Mouse (Mus musculus): ENCODE results near the gene Tars2. TPM values are rescaled to one million over a fixed set of nuclear protein-coding genes. Genes with fewer than 3 reads are reported as not detected.

The Tars2 gene
- polyA plus RNA-seq, 1 experiment from 2014 or later = 54.9 TPM

Small RNA genes within 50 kb of the gene (microRNA-seq; reads per million reads assigned to microRNA genes)
- gene Mir7014 (ENCODE audit: insufficient number of aligned reads) = not detected

Other genes with a start within 250 kb of the Tars2 start
- 4.9 and 6.9 TPM in 2 replicates for gene Ctss, start 233.4 kb downstream of the Tars2 start, polyA plus RNA-seq (2014; fragmentation: Nextera tagmentation; extraction: Ambion mirVana)
- not detected in 2 replicates for gene Hormad1, start 200.5 kb downstream of the Tars2 start, polyA plus RNA-seq (2014; fragmentation: Nextera tagmentation; extraction: Ambion mirVana)
- 35.1 and 36.1 TPM in 2 replicates for gene Golph3l, start 171.3 kb downstream of the Tars2 start, polyA plus RNA-seq (2014; fragmentation: Nextera tagmentation; extraction: Ambion mirVana)
- 85.1 and 94.3 TPM in 2 replicates for gene Ensa, start 135.2 kb downstream of the Tars2 start, polyA plus RNA-seq (2014; fragmentation: Nextera tagmentation; extraction: Ambion mirVana)
- gene Mcl1, start 101.4 kb downstream of the Tars2 start, polyA plus RNA-seq (2014; fragmentation: Nextera tagmentation; extraction: Ambion mirVana) = 66.8 and 69.9 TPM in 2 replicates
- gene Adamtsl4, start 72.3 kb downstream of the Tars2 start, polyA plus RNA-seq (2014; fragmentation: Nextera tagmentation; extraction: Ambion mirVana) = 0.64 and 1.6 TPM in 2 replicates
- gene Ecm1, start 20.6 kb downstream of the Tars2 start, polyA plus RNA-seq (2014; fragmentation: Nextera tagmentation; extraction: Ambion mirVana) = 17.2 and 19.4 TPM in 2 replicates
- 23.8 and 24.6 TPM in 2 replicates for gene Rprd2, start 58.7 kb upstream of the Tars2 start, polyA plus RNA-seq (2014; fragmentation: Nextera tagmentation; extraction: Ambion mirVana)
- gene Prpf3, start 95.7 kb upstream of the Tars2 start, polyA plus RNA-seq (2014; fragmentation: Nextera tagmentation; extraction: Ambion mirVana) = 69.7 and 75.5 TPM in 2 replicates
- gene Mrps21, start 111.3 kb upstream of the Tars2 start, polyA plus RNA-seq (2014; fragmentation: Nextera tagmentation; extraction: Ambion mirVana) = 317 and 322 TPM in 2 replicates
- 5.8 and 7.7 TPM in 2 replicates for gene Ciart, start 122.0 kb upstream of the Tars2 start, polyA plus RNA-seq (2014; fragmentation: Nextera tagmentation; extraction: Ambion mirVana)
- gene BC028528, start 131.8 kb upstream of the Tars2 start, polyA plus RNA-seq (2014; fragmentation: Nextera tagmentation; extraction: Ambion mirVana) = 7.5 and 10.3 TPM in 2 replicates
- gene Aph1a, start 133.8 kb upstream of the Tars2 start, polyA plus RNA-seq (2014; fragmentation: Nextera tagmentation; extraction: Ambion mirVana) = 29.7 and 33.3 TPM in 2 replicates
- gene Car14, start 144.5 kb upstream of the Tars2 start, polyA plus RNA-seq (2014; fragmentation: Nextera tagmentation; extraction: Ambion mirVana) = 49.4 and 53.6 TPM in 2 replicates
- 157 and 167 TPM in 2 replicates for gene Anp32e, start 169.0 kb upstream of the Tars2 start, polyA plus RNA-seq (2014; fragmentation: Nextera tagmentation; extraction: Ambion mirVana)
- 82.5 and 85.6 TPM in 2 replicates for gene Plekho1, start 235.8 kb upstream of the Tars2 start, polyA plus RNA-seq (2014; fragmentation: Nextera tagmentation; extraction: Ambion mirVana)